Mouse (Mus musculus) MEL (cell line): ENCODE data around the gene Bmpr1b. TPM values are rescaled to one million over a fixed set of nuclear protein-coding genes. Genes with fewer than 3 reads are reported as not detected.

Experiments
- DNase-seq: peaks from one replicate; pipeline ENCODE4 v3.0.0; 2011; ENCODE audit warnings: low read depth, low spot score
- H3K27ac ChIP-seq: 2 replicates; pipeline ENCODE4 v1.5.1; 2012; ENCODE audit warnings: low read depth, mild to moderate bottlenecking, control low read depth, low read length, moderate library complexity; ENCODE audit not compliant: control insufficient read depth
- H3K27me3 ChIP-seq, 2 experiments: fragments of 150-350 bp in 1 of 2; sonication (generic) in 1 of 2; 2 replicates each; pipeline ENCODE4 v1.6.1; 2012; ENCODE audit warnings: low read length in 2 of 2, mild to moderate bottlenecking in 2 of 2, improper control_type of control experiment in 1 of 2, moderate library complexity in 1 of 2; ENCODE audit not compliant: insufficient read depth in 2 of 2, control insufficient read depth in 1 of 2
- H3K36me3 ChIP-seq, 2 experiments: 2 replicates each; pipeline ENCODE4 v1.6.1; 2012 to 2014; ENCODE audit warnings: low read length in 2 of 2, improper control_type of control experiment in 1 of 2, inconsistent platforms in 1 of 2, mild to moderate bottlenecking in 1 of 2; ENCODE audit not compliant: insufficient read depth in 2 of 2, control insufficient read depth in 1 of 2
- H3K4me1 ChIP-seq, 2 experiments: fragments of 150-350 bp in 1 of 2; sonication (generic) in 1 of 2; 2 replicates each; pipeline ENCODE4 v1.6.1; 2012; ENCODE audit warnings: low read length in 2 of 2, improper control_type of control experiment in 1 of 2, mild to moderate bottlenecking in 1 of 2; ENCODE audit not compliant: insufficient read depth in 2 of 2, control insufficient read depth in 1 of 2
- H3K4me3 ChIP-seq, 2 experiments: fragments of 150-350 bp in 1 of 2; sonication (generic) in 1 of 2; 2 replicates each; pipeline ENCODE4 v1.5.1; 2012; ENCODE audit warnings: low read depth in 2 of 2, low read length in 2 of 2, mild to moderate bottlenecking in 2 of 2, moderate library complexity in 2 of 2, control low read depth in 1 of 2, improper control_type of control experiment in 1 of 2; ENCODE audit not compliant: control insufficient read depth in 1 of 2, insufficient read depth in 1 of 2
- H3K79me2 ChIP-seq: 2 replicates; pipeline ENCODE4 v1.6.1; 2012; ENCODE audit warnings: mild to moderate bottlenecking, low read length, moderate library complexity; ENCODE audit not compliant: control insufficient read depth, poor library complexity, insufficient read depth
- H3K9ac ChIP-seq: 2 replicates; pipeline ENCODE4 v1.6.1; 2012; ENCODE audit warnings: low read depth, mild to moderate bottlenecking, control low read depth, low read length, moderate library complexity; ENCODE audit not compliant: control insufficient read depth, poor library complexity, severe bottlenecking
- H3K9me3 ChIP-seq: fragments of 150-350 bp; sonication (generic); replicated peaks from 2 replicates; pipeline ENCODE4 v1.6.1; 2012; ENCODE audit warnings: mild to moderate bottlenecking, low read length, improper control_type of control experiment, moderate library complexity; ENCODE audit not compliant: insufficient read depth
- CHD2 ChIP-seq: IDR thresholded peaks from 2 replicates; pipeline ENCODE4 v1.6.1; 2011; ENCODE audit warnings: low read length, improper control_type of control experiment
- E2F4 ChIP-seq: IDR thresholded peaks from 2 replicates; pipeline ENCODE4 v1.6.1; 2011; ENCODE audit warnings: low read depth, low read length, improper control_type of control experiment, borderline replicate concordance
- ELF1 ChIP-seq: IDR thresholded peaks from 2 replicates; pipeline ENCODE4 v1.6.1; 2014; ENCODE audit warnings: low read depth, mild to moderate bottlenecking, inconsistent platforms, low read length, improper control_type of control experiment, moderate library complexity
- EP300 ChIP-seq, 2 experiments: IDR thresholded peaks; 2 replicates each; pipeline ENCODE4 v1.6.1; 2011; ENCODE audit warnings: improper control_type of control experiment in 2 of 2, low read length in 2 of 2, low read depth in 1 of 2, mild to moderate bottlenecking in 1 of 2
- GABPA ChIP-seq: IDR thresholded peaks from 2 replicates; pipeline ENCODE4 v1.6.1; 2012; ENCODE audit warnings: low read depth, mild to moderate bottlenecking, inconsistent platforms, low read length, improper control_type of control experiment, moderate library complexity
- MAFK ChIP-seq: IDR thresholded peaks from 2 replicates; pipeline ENCODE4 v1.6.1; 2011; ENCODE audit warnings: low read depth, mild to moderate bottlenecking, low read length, improper control_type of control experiment, borderline replicate concordance
- MAZ ChIP-seq: IDR thresholded peaks from 2 replicates; pipeline ENCODE4 v1.6.1; 2012; ENCODE audit warnings: low read depth, mild to moderate bottlenecking, inconsistent platforms, low read length, improper control_type of control experiment
- MEF2A ChIP-seq: IDR thresholded peaks from 2 replicates; pipeline ENCODE4 v1.6.1; 2014; ENCODE audit warnings: low read depth, mild to moderate bottlenecking, inconsistent platforms, low read length, improper control_type of control experiment; ENCODE audit not compliant: poor library complexity, insufficient replicate concordance, severe bottlenecking; ENCODE audit errors: extremely low read depth
- MYB ChIP-seq: IDR thresholded peaks from 2 replicates; pipeline ENCODE4 v1.6.1; 2011; ENCODE audit warnings: mild to moderate bottlenecking, low read depth, low read length, improper control_type of control experiment
- RCOR1 ChIP-seq: IDR thresholded peaks from 2 replicates; pipeline ENCODE4 v1.6.1; 2012; ENCODE audit warnings: low read depth, mild to moderate bottlenecking, inconsistent platforms, low read length, improper control_type of control experiment
- SIN3A ChIP-seq: IDR thresholded peaks from 2 replicates; pipeline ENCODE4 v1.6.1; 2012; ENCODE audit warnings: low read length, improper control_type of control experiment, inconsistent platforms
- SMC3 ChIP-seq: IDR thresholded peaks from 2 replicates; pipeline ENCODE4 v1.6.1; 2011; ENCODE audit warnings: low read depth, low read length, improper control_type of control experiment
- TAL1 ChIP-seq: IDR thresholded peaks from 2 replicates; pipeline ENCODE4 v1.6.1; 2012; ENCODE audit warnings: mild to moderate bottlenecking, inconsistent platforms, low read length, moderate library complexity, mixed read lengths
- TCF12 ChIP-seq: IDR thresholded peaks from 2 replicates; pipeline ENCODE4 v1.6.1; 2014; ENCODE audit warnings: low read depth, mild to moderate bottlenecking, inconsistent platforms, low read length, improper control_type of control experiment, moderate library complexity
- UBTF ChIP-seq: IDR thresholded peaks from 2 replicates; pipeline ENCODE4 v1.6.1; 2012; ENCODE audit warnings: low read depth, mild to moderate bottlenecking, inconsistent platforms, low read length, improper control_type of control experiment, moderate library complexity, borderline replicate concordance; ENCODE audit not compliant: insufficient read depth
- ZC3H11A ChIP-seq: IDR thresholded peaks from 2 replicates; pipeline ENCODE4 v1.6.1; 2012; ENCODE audit warnings: low read depth, mild to moderate bottlenecking, inconsistent platforms, low read length, improper control_type of control experiment
- ZMIZ1 ChIP-seq: IDR thresholded peaks from 2 replicates; pipeline ENCODE4 v1.6.1; 2012; ENCODE audit warnings: low read depth, mild to moderate bottlenecking, inconsistent platforms, low read length, improper control_type of control experiment, moderate library complexity
- polyA plus RNA-seq, 2 experiments: library from polyadenylated mRNA; stranded (reverse) in 1 of 2; unstranded in 1 of 2; fragments of >175 nt in 1 of 2; fragments of >200 nt in 1 of 2; gene quantifications; 2 replicates each; pipeline versions ENCODE4 v1.2.1 to v1.2.4; 2012; ENCODE audit warnings: low replicate concordance in 2 of 2, low read depth in 1 of 2; ENCODE audit not compliant: insufficient read length in 2 of 2, insufficient read depth in 1 of 2, missing spikeins in 1 of 2
- total RNA-seq: library from RNA; depleted of rRNA; stranded (reverse); fragments of 300-350 nt; gene quantifications from 2 replicates; pipeline ENCODE4 v1.2.3, GENCODE M21; 2012

Gene Bmpr1b
- total and polyA plus RNA-seq, 3 experiments = not detected

- TF ChIP-seq SIN3A (no peak), MYB (no peak), MEF2A (no peak), TAL1 (no peak), CHD2 (no peak), SMC3 (no peak), MAFK (no peak)
- no peaks in the 10 kb centered on the region for H3K36me3 ChIP-seq
- no peak overlapping the region for H3K9ac ChIP-seq
Observed at GRCm38 (mm10) chr3:142040345-142040744, 128.9 kb downstream of the Bmpr1b start.

GRCm38 (mm10) chr3:142034160-142034559 lies 135.1 kb downstream of the Bmpr1b start:
- H3K27me3 ChIP-seq = no peaks in the 10 kb centered on the region
- no peak for TF ChIP-seq EP300 (IDR thresholded peaks at IDR 0.05; ENCODE audit: low read depth in 1 of 2, low read length in 2 of 2)
- no peak for TF ChIP-seq ZMIZ1
- no peak for TF ChIP-seq MAZ
- no peak for TF ChIP-seq CHD2
- TF ChIP-seq RCOR1 = no peak
- TF ChIP-seq ELF1 = no peak
- no peak for TF ChIP-seq GABPA
- TF ChIP-seq ZC3H11A = no peak
- no peak for TF ChIP-seq UBTF
- no peak for TF ChIP-seq E2F4
- no peak for TF ChIP-seq TCF12
- TF ChIP-seq, all 39 proteins: peak for 0
- Histone ChIP-seq H3K9ac (no peak overlapping the region), H3K4me1 (no peaks in the 10 kb centered on the region), H3K9me3 (no peaks in the 10 kb centered on the region), H3K79me2 (no peaks in the 10 kb centered on the region), H3K36me3 (no peaks in the 10 kb centered on the region), H3K4me3 (no peak overlapping the region), H3K27ac (no peak overlapping the region)
- DNase-seq = no peak

More at GRCm38 (mm10) chr3:142040345-142040744, 128.9 kb downstream of the Bmpr1b start:
- no peaks in the 10 kb centered on the region for H3K4me1 ChIP-seq
- no peak for DNase-seq
- H3K27ac ChIP-seq = no peak overlapping the region
- no peak overlapping the region for H3K4me3 ChIP-seq
- no peaks in the 10 kb centered on the region for H3K79me2 ChIP-seq
- no peaks in the 10 kb centered on the region for H3K9me3 ChIP-seq
- no peaks in the 10 kb centered on the region for H3K27me3 ChIP-seq
